Mouse (Mus musculus): Measurements from ENCODE around the gene Man1c1. TPM values are rescaled to one million over a fixed set of nuclear protein-coding genes. Genes with fewer than 3 reads are reported as not detected.

Gene Man1c1
- polyA plus RNA-seq, 1 experiment from 2014 or later = 1.3 TPM

- no peak overlapping the region for H3K27ac ChIP-seq (ENCODE audit: low read length)
- 0 out of 2 replicates have a peak, but pooled peaks cover 3% of the 10 kb centered on the region for H3K4me1 ChIP-seq (ENCODE audit: control insufficient read depth, insufficient read depth, low read length)
- no peak overlapping the region for H3K4me2 ChIP-seq (ENCODE audit: low read depth, low read length)
- no peak overlapping the region for H3K9ac ChIP-seq (ENCODE audit: low read depth, low read length)
- H3K36me3 ChIP-seq (ENCODE audit: control insufficient read depth, insufficient read depth, low read length) = no peaks in the 10 kb centered on the region
- no peak for ATAC-seq
- no peaks in the 10 kb centered on the region for H3K27me3 ChIP-seq (replicated peaks; ENCODE audit: control insufficient read depth, insufficient read depth, low read length)
- H3K4me3 ChIP-seq (ENCODE audit: low read length) = no peak overlapping the region
- H3K9me3 ChIP-seq (ENCODE audit: control insufficient read depth, low read length) = no peaks in the 10 kb centered on the region
- WGBS = 76% methylated on average over 6 of the region's 6 CpGs
Measured at GRCm38 (mm10) chr4:134654391-134654790, 49.7 kb downstream of the Man1c1 start.

DNA sequence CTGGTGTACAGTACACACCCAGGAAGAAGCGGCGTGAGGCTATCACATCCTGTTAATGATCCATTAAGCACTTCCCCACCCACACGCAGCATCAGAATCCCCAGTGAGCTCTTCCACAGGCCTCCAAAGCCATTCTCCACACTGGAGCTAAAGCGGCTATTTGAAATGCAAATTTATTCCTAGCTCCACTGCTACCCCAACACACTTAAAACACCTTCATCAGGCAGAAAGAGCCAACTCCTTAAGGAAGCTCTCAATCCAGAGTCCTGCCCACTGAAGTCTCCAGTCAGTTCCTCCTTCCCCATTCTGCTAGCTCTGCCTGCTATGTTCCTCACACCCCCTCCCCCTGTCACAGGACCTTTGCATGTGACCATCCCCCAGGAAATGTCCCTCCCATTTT is 51.4 kb downstream of the Man1c1 start:
- WGBS = 75% methylated on average over 4 of the region's 4 CpGs
- H3K4me2 ChIP-seq (ENCODE audit: low read depth, low read length) = no peak overlapping the region
- H3K9me3 ChIP-seq (ENCODE audit: control insufficient read depth, low read length) = no peaks in the 10 kb centered on the region
- H3K36me3 ChIP-seq (ENCODE audit: control insufficient read depth, insufficient read depth, low read length) = no peaks in the 10 kb centered on the region
- H3K4me3 ChIP-seq (ENCODE audit: low read length) = no peak overlapping the region
- no peak for ATAC-seq
- H3K9ac ChIP-seq (ENCODE audit: low read depth, low read length) = no peak overlapping the region
- no peaks in the 10 kb centered on the region for H3K27me3 ChIP-seq (replicated peaks; ENCODE audit: control insufficient read depth, insufficient read depth, low read length)
- H3K27ac ChIP-seq (ENCODE audit: low read length) = no peak overlapping the region
- 0 out of 2 replicates have a peak, but pooled peaks cover 3% of the 10 kb centered on the region for H3K4me1 ChIP-seq (ENCODE audit: control insufficient read depth, insufficient read depth, low read length)

GRCm38 (mm10) chr4:134652151-134652550 is 51.9 kb downstream of the Man1c1 start:
- no peak overlapping the region for H3K4me3 ChIP-seq (ENCODE audit: low read length)
- H3K9me3 ChIP-seq (ENCODE audit: control insufficient read depth, low read length) = no peaks in the 10 kb centered on the region
- H3K36me3 ChIP-seq (ENCODE audit: control insufficient read depth, insufficient read depth, low read length) = no peaks in the 10 kb centered on the region
- H3K27ac ChIP-seq (ENCODE audit: low read length) = no peak overlapping the region
- ATAC-seq = no peak
- no peaks in the 10 kb centered on the region for H3K27me3 ChIP-seq (replicated peaks; ENCODE audit: control insufficient read depth, insufficient read depth, low read length)
- H3K9ac ChIP-seq (ENCODE audit: low read depth, low read length) = no peak overlapping the region
- 59% methylated on average over 2 of the region's 2 CpGs for WGBS
- 0 out of 2 replicates have a peak, but pooled peaks cover 3% of the 10 kb centered on the region for H3K4me1 ChIP-seq (ENCODE audit: control insufficient read depth, insufficient read depth, low read length)
- no peak overlapping the region for H3K4me2 ChIP-seq (ENCODE audit: low read depth, low read length)

GRCm38 (mm10) chr4:134651358-134651757 is 52.7 kb downstream of the Man1c1 start:
- no peak overlapping the region for H3K4me3 ChIP-seq (ENCODE audit: low read length)
- H3K9ac ChIP-seq (ENCODE audit: low read depth, low read length) = no peak overlapping the region
- 0 out of 2 replicates have a peak, but pooled peaks cover 3% of the 10 kb centered on the region for H3K4me1 ChIP-seq (ENCODE audit: control insufficient read depth, insufficient read depth, low read length)
- H3K9me3 ChIP-seq (ENCODE audit: control insufficient read depth, low read length) = no peaks in the 10 kb centered on the region
- ATAC-seq = no peak
- no peaks in the 10 kb centered on the region for H3K36me3 ChIP-seq (ENCODE audit: control insufficient read depth, insufficient read depth, low read length)
- H3K27ac ChIP-seq (ENCODE audit: low read length) = no peak overlapping the region
- no peaks in the 10 kb centered on the region for H3K27me3 ChIP-seq (replicated peaks; ENCODE audit: control insufficient read depth, insufficient read depth, low read length)
- H3K4me2 ChIP-seq (ENCODE audit: low read depth, low read length) = no peak overlapping the region
- WGBS = 69% methylated on average over 7 of the region's 7 CpGs

DNA sequence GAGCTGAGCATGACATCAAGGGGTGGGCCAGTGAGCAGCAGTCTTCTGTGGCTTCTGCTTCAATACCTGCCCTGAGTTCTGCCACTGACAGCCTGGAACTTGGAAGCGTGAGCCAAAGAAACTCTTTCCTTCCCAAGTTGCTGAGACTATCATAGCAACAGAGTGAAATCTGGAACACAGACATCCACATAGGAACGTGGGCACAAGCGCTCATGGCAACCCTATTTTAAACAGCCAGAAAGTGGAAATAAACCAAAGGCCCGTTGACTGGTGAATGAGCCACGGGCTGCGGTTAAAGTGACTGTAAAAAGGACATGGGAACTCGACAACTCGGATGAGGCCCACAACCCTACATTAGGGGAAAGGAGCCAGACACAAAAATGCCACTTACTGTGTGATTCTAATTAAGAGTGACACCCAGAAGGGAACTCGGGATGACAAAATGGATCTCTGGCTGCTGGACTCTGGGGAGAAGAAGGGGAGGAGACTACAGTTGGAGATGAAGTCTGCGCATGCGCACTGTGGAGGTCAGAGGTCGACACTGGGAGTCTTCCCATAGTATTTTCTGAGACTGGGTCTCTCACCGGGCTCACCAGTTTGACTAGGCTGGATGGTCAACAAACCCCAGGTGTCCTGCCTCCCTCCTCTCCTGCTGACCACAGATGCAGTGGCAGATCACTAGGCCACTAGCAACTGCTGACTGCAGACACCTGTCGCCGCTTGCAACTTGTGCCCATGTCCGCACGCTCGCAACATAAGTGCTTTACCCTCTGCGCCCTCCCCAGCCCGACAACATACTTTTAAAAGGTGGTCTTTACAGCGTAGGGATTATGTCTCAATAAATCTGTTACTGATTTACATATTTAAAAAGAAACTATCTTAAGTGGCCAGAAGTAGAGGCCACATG is 58.8 kb downstream of the Man1c1 start:
- 84% methylated on average over 21 of the region's 21 CpGs for WGBS
- Histone ChIP-seq H3K4me1 (ENCODE audit: control insufficient read depth, insufficient read depth, low read length) (0 out of 2 replicates have a peak, but pooled peaks cover 2% of the 10 kb centered on the region), H3K27me3 (replicated peaks; ENCODE audit: control insufficient read depth, insufficient read depth, low read length) (no peaks in the 10 kb centered on the region), H3K36me3 (ENCODE audit: control insufficient read depth, insufficient read depth, low read length) (no peaks in the 10 kb centered on the region), H3K9ac (ENCODE audit: low read depth, low read length) (no peak overlapping the region), H3K4me3 (ENCODE audit: low read length) (no peak overlapping the region), H3K4me2 (ENCODE audit: low read depth, low read length) (no peak overlapping the region), H3K27ac (ENCODE audit: low read length) (no peak overlapping the region), H3K9me3 (ENCODE audit: control insufficient read depth, low read length) (no peaks in the 10 kb centered on the region)
- ATAC-seq = no peak

- Histone ChIP-seq H3K36me3 (ENCODE audit: control insufficient read depth, insufficient read depth, low read length) (no peaks in the 10 kb centered on the region), H3K27ac (ENCODE audit: low read length) (no peak overlapping the region), H3K4me1 (ENCODE audit: control insufficient read depth, insufficient read depth, low read length) (0 out of 2 replicates have a peak, but pooled peaks cover 2% of the 10 kb centered on the region), H3K9ac (ENCODE audit: low read depth, low read length) (no peak overlapping the region), H3K4me2 (ENCODE audit: low read depth, low read length) (no peak overlapping the region), H3K27me3 (replicated peaks; ENCODE audit: control insufficient read depth, insufficient read depth, low read length) (no peaks in the 10 kb centered on the region), H3K9me3 (ENCODE audit: control insufficient read depth, low read length) (no peaks in the 10 kb centered on the region), H3K4me3 (ENCODE audit: low read length) (no peak overlapping the region)
- WGBS = 74% methylated on average over 6 of the region's 6 CpGs
- no peak for ATAC-seq
Measured at GRCm38 (mm10) chr4:134644410-134644809, 59.7 kb downstream of the Man1c1 start.

GRCm38 (mm10) chr4:134641711-134642516 is 62.2 kb downstream of the Man1c1 start:
- Histone ChIP-seq H3K9ac (ENCODE audit: low read depth, low read length) (no peak overlapping the region; the same call in 1 of the 2 replicates), H3K27me3 (replicated peaks; ENCODE audit: control insufficient read depth, insufficient read depth, low read length) (no peaks in the 10 kb centered on the region), H3K27ac (ENCODE audit: low read length) (no peak overlapping the region), H3K9me3 (ENCODE audit: control insufficient read depth, low read length) (no peaks in the 10 kb centered on the region), H3K4me1 (ENCODE audit: control insufficient read depth, insufficient read depth, low read length) (0 out of 2 replicates have a peak, but pooled peaks cover 2% of the 10 kb centered on the region), H3K4me2 (ENCODE audit: low read depth, low read length) (no peak overlapping the region), H3K4me3 (ENCODE audit: low read length) (no peak overlapping the region), H3K36me3 (ENCODE audit: control insufficient read depth, insufficient read depth, low read length) (no peaks in the 10 kb centered on the region)
- ATAC-seq = no peak
- WGBS = 69% methylated on average over 30 of the region's 30 CpGs

DNA sequence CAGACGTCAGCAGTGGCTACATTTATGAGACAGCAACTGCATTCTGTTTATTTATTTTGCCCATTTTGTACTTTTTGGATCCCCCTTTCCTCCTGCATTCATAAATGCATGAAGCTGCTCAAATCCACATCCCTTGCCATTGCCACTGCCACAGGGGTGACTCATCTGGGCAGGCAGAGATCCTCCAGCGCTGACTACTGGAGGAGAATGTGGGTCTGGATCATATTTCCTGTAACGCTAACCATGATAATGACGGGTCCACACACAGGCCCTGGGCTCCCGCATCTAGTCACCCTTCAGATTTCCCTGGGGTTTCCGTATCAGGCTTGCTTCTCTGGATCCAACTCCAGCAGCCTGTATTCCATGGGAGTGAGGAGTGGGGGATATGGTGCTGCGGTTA is 64.8 kb downstream of the Man1c1 start:
- Histone ChIP-seq H3K4me2 (ENCODE audit: low read depth, low read length) (no peak overlapping the region), H3K9ac (ENCODE audit: low read depth, low read length) (no peak overlapping the region)
- WGBS = 62% methylated on average over 7 of the region's 7 CpGs

DNA sequence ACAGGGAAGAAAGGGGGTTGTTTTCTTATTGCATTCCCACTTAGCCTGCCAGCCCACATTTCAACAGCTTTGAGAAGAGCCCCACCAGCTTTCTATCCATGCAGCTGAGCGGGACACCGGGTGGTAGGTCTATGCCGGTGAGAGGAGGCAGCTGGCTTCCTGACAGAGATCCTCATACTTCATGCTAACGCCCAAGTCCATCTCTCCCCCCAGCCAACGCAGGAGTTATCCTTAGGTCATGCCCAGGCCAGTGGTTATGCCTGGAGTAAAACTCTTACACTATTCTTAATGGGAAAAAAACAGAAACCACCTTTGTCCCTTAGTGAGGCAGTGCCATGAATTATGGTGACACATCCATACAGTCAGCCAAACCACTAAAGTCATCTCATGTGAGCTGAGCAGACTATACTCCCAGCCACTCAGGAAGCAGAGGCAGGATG is 66.0 kb downstream of the Man1c1 start:
- Histone ChIP-seq H3K4me1 (ENCODE audit: control insufficient read depth, insufficient read depth, low read length) (no peaks in the 10 kb centered on the region), H3K36me3 (ENCODE audit: control insufficient read depth, insufficient read depth, low read length) (no peaks in the 10 kb centered on the region), H3K27ac (ENCODE audit: low read length) (no peak overlapping the region), H3K27me3 (replicated peaks; ENCODE audit: control insufficient read depth, insufficient read depth, low read length) (no peaks in the 10 kb centered on the region), H3K4me2 (ENCODE audit: low read depth, low read length) (no peak overlapping the region), H3K9me3 (ENCODE audit: control insufficient read depth, low read length) (no peaks in the 10 kb centered on the region), H3K9ac (ENCODE audit: low read depth, low read length) (no peak overlapping the region), H3K4me3 (ENCODE audit: low read length) (no peak overlapping the region)
- WGBS = 49% methylated on average over 5 of the region's 5 CpGs
- ATAC-seq = no peak

More for the DNA sequence above, 64.8 kb downstream of the Man1c1 start:
- no peak overlapping the region for H3K4me3 ChIP-seq (ENCODE audit: low read length)
- H3K27me3 ChIP-seq (replicated peaks; ENCODE audit: control insufficient read depth, insufficient read depth, low read length) = no peaks in the 10 kb centered on the region
- no peaks in the 10 kb centered on the region for H3K9me3 ChIP-seq (ENCODE audit: control insufficient read depth, low read length)
- no peaks in the 10 kb centered on the region for H3K4me1 ChIP-seq (ENCODE audit: control insufficient read depth, insufficient read depth, low read length)
- no peak overlapping the region for H3K27ac ChIP-seq (ENCODE audit: low read length)
- no peaks in the 10 kb centered on the region for H3K36me3 ChIP-seq (ENCODE audit: control insufficient read depth, insufficient read depth, low read length)
- ATAC-seq = no peak
